Mouse (Mus musculus) hindbrain, embryonic 11.5 days (tissue): ENCODE results near the gene Vps51. TPM values are rescaled to one million over a fixed set of nuclear protein-coding genes. Genes with fewer than 3 reads are reported as not detected.

ENCODE experiments used
- ATAC-seq: fragments of 200-750 bp; cut with Nextera tagmentation; 2 replicates; pipeline ENCODE4 v1.8.0; 2017; ENCODE audit warnings: mild to moderate bottlenecking, moderate TSS enrichment, moderate library complexity; ENCODE audit not compliant: low FRiP score
- DNase-seq: peaks from one replicate; pipeline ENCODE4 v3.0.0-alpha.2; 2015; ENCODE audit warnings: low spot score
- H3K27ac ChIP-seq: fragments of 300-500 bp; sonication (generic); 2 replicates; pipeline ENCODE4 v1.5.1; 2014; ENCODE audit warnings: mild to moderate bottlenecking, low read depth, low read length
- H3K27me3 ChIP-seq: fragments of 300-500 bp; sonication (generic); 2 replicates; pipeline ENCODE4 v1.6.1; 2014; ENCODE audit warnings: mild to moderate bottlenecking, low read length, moderate library complexity, mixed read lengths; ENCODE audit not compliant: control insufficient read depth, insufficient read depth
- H3K36me3 ChIP-seq: fragments of 300-500 bp; sonication (generic); 2 replicates; pipeline ENCODE4 v1.6.1; 2014; ENCODE audit warnings: mild to moderate bottlenecking, low read length, moderate library complexity, mixed read lengths; ENCODE audit not compliant: control insufficient read depth, insufficient read depth
- H3K4me1 ChIP-seq: fragments of 300-500 bp; sonication (generic); replicated peaks from 2 replicates; pipeline ENCODE4 v1.6.1; 2014; ENCODE audit warnings: low read length, mixed read lengths; ENCODE audit not compliant: control insufficient read depth, insufficient read depth
- H3K4me2 ChIP-seq: fragments of 300-500 bp; sonication (generic); replicated peaks from 2 replicates; pipeline ENCODE4 v1.6.1; 2014; ENCODE audit warnings: mild to moderate bottlenecking, low read depth, low read length
- H3K4me3 ChIP-seq: fragments of 300-500 bp; sonication (generic); 2 replicates; pipeline ENCODE4 v1.5.1; 2014; ENCODE audit warnings: low read depth, low read length
- H3K9ac ChIP-seq: fragments of 300-500 bp; sonication (generic); 2 replicates; pipeline ENCODE4 v1.6.1; 2014; ENCODE audit warnings: low read depth, low read length
- H3K9me3 ChIP-seq: fragments of 300-500 bp; sonication (generic); 2 replicates; pipeline ENCODE4 v1.6.1; 2016; ENCODE audit warnings: low read length; ENCODE audit not compliant: control insufficient read depth
- WGBS: fragments of 180-500 bp; shearing (Covaris S2); extraction: QIAGEN DNeasy Blood & Tissue Kit; methylation state at CpG from one replicate; pipeline ENCODE4 v1.1.7; 2014; 5-methylcytosine and 5-hydroxymethylcytosine counted together
- polyA plus RNA-seq: library from polyadenylated mRNA; unstranded; fragments of >200 nt; fragmentation: Nextera tagmentation; extraction: Ambion mirVana; gene quantifications from 2 replicates; pipeline ENCODE4 v1.2.1, GENCODE M21; 2014

The Vps51 gene
- polyA plus RNA-seq, 1 experiment from 2014 or later, result 47.4 TPM

DNA sequence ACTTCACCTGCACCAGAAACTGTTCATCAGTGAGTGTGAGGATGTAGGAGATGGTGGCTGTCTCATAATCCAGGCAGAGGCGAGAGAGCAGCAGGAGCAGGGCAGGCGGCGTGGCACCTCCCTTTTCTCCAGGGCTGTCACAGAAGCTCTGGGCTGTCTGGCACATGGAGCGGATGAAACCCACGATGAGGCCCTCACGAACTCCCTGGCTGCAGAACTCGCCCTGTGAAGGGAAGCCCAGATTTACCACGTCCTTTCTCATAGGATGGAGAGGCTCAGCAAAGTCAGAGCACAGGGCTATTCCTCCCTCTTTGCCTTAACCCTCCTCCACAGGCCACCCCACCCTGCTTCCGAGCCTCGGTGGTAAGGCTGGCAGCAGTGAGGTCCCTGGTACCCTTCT, 7.2 kb downstream of the Vps51 start:
- 97% methylated on average over 10 of the region's 10 CpGs for WGBS
- Histone ChIP-seq H3K27me3 (no peaks in the 10 kb centered on the region), H3K27ac (no peak overlapping the region), H3K9ac (no peak overlapping the region), H3K36me3 (0 out of 2 replicates have a peak, but pooled peaks cover 5% of the 10 kb centered on the region), H3K4me3 (no peak overlapping the region), H3K4me1 (peaks cover 7% of the 10 kb centered on the region), H3K4me2 (no peak overlapping the region), H3K9me3 (no peaks in the 10 kb centered on the region)
- DNase-seq, result no peak
- ATAC-seq, result no peak

DNA sequence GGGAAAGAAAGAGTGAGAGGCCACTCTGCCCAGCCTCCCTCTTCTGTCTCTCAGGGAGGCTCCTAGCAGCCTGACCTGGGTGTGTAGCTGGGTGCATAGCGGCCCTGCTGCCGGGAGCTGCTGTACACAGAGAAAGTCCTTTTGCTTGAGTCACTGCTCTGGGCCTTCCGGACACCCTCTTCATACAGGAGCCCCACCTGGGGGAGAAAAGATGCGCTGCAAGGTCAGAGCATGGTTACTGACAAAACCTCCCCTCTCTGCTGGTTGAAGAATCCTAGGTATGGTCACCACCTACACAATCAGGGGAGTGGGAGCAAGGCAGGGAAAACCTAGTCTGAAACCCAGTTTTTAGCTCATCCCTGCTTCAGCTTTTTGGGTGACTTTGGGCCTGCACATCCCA, 8.1 kb downstream of the Vps51 start:
- Histone ChIP-seq H3K4me3 (no peak overlapping the region), H3K36me3 (0 out of 2 replicates have a peak, but pooled peaks cover 5% of the 10 kb centered on the region), H3K27ac (no peak overlapping the region), H3K9me3 (no peaks in the 10 kb centered on the region), H3K9ac (no peak overlapping the region), H3K4me1 (peaks cover 7% of the 10 kb centered on the region), H3K27me3 (no peaks in the 10 kb centered on the region), H3K4me2 (no peak overlapping the region)
- 78% methylated on average over 4 of the region's 4 CpGs for WGBS
- DNase-seq (no peak), ATAC-seq (no peak)

DNA sequence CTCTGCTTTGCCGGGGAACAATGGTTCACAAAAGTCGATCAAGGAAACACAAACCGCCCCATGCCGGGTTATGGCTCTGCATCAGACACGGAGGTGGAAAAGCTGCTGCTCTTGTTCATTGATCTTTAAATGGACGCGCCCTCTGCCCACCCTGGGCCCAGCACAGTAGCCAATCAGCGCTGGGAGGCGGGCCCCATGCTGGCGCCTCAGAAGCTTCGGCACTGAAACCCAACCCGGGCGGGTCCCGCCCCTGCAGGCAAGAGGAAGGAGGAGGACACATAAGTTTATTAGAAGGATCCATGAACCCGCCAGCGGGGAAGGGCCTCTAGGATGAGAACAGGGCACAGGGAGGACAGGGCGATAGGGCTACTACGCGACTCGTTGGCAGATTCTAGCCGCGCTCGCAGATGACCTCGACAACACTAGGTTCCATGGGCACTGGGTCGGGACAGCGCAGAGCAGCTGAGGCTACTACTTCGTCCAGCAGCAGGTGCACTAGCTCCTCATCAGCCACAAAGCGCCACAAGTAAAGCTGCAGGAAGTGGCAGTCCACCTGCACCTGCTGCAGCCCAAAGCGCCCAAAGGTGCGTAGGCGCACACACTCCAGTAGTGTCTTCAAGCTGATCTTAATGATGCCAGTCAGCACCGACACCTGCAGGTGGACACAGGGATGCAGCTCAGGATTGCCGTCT, 9.2 kb downstream of the Vps51 start, which contains the start of gene Tm7sf2:
Tm7sf2 (minus strand) TSS at position 650 of the 692 bp plus-strand sequence.
- H3K4me1 ChIP-seq, result peaks cover 7% of the 10 kb centered on the region
- peak within 1 kb of the TSS; percentile 76 for H3K9ac ChIP-seq
- peak within 1 kb of the TSS; percentile 82 for H3K27ac ChIP-seq
- no peaks in the 10 kb centered on the region for H3K9me3 ChIP-seq
- WGBS, result 10% methylated on average over 33 of the region's 33 CpGs
- ATAC-seq (peak; percentile 90), DNase-seq (peak; percentile 89)
- H3K4me2 ChIP-seq, result peak within 1 kb of the TSS; percentile 94
- H3K27me3 ChIP-seq, result no peaks in the 10 kb centered on the region
- H3K36me3 ChIP-seq, result 0 out of 2 replicates have a peak, but pooled peaks cover 5% of the 10 kb centered on the region
- peak within 1 kb of the TSS; percentile 56 for H3K4me3 ChIP-seq

DNA sequence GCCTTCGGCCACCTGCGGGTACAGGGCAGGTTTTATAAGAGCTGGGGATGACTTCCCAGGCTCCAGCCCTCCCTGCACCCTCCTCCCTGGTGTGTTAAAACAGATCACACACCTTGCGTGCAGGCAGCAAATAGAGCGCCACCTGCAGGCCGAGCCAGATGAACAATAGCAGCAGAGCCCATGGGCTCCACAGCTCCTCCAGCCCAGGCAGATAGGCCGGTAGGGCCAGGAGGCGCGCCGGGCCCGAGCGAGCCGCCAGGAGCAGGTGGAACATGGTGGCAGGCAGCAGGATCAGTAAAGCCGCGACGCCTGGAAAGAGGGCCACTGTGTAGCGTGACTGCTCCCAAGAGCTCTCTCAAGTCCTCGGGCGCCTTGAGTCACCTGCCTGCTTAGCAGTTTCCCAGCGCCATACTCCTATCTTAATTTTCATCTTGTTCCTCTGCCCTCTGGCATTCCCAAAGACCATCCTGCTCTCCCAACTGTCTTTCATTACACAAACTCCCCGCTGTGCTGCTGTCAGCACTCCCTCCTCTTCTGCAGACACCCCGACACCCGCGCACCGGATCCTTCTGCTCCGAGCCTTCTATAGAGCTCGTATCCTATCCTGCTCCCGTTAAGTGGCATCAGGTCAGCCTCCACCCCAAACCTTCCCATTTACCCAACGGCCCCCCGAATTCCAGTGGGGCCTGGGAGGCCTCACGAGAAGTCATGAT, 9.9 kb downstream of the Vps51 start:
- peak; percentile 91 for DNase-seq
- Histone ChIP-seq H3K36me3 (0 out of 2 replicates have a peak, but pooled peaks cover 5% of the 10 kb centered on the region), H3K4me2 (peak overlapping the region; percentile 94), H3K27ac (peak overlapping the region; percentile 82), H3K27me3 (no peaks in the 10 kb centered on the region), H3K9me3 (no peaks in the 10 kb centered on the region), H3K4me1 (peaks cover 9% of the 10 kb centered on the region), H3K4me3 (peak overlapping the region; percentile 56), H3K9ac (peak overlapping the region; percentile 76)
- WGBS, result 1% methylated on average over 30 of the region's 30 CpGs
- ATAC-seq, result peak; percentile 77

DNA sequence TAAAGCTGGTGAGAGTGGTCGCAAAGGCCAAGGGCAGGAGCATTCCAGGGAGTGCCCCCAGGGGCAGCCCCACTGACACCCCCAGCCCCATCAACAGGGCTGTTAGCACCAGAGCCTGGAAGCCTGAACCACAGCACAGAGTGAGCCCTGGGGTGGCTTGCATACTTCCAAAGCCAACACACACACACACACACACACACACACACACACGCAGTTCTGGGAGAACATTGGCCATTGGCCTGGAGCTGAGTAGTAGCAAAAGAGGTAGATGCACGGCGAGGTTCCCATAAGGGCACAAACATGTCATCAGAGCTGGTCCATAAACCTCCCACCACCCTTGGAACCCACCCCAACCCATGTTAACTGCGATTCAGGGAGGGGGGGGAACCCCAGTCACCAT, 10.5 kb downstream of the Vps51 start:
- peaks cover 12% of the 10 kb centered on the region for H3K4me1 ChIP-seq
- H3K4me2 ChIP-seq, result peak overlapping the region; percentile 94
- H3K27me3 ChIP-seq, result no peaks in the 10 kb centered on the region
- peak overlapping the region; percentile 76 for H3K9ac ChIP-seq
- H3K9me3 ChIP-seq, result no peaks in the 10 kb centered on the region
- WGBS, result 35% methylated on average over 5 of the region's 5 CpGs
- peak overlapping the region; percentile 56 for H3K4me3 ChIP-seq
- DNase-seq, result no peak
- H3K36me3 ChIP-seq, result 0 out of 2 replicates have a peak, but pooled peaks cover 5% of the 10 kb centered on the region
- H3K27ac ChIP-seq, result peak overlapping the region; percentile 82; the same call in 1 of the 2 replicates
- no peak for ATAC-seq

DNA sequence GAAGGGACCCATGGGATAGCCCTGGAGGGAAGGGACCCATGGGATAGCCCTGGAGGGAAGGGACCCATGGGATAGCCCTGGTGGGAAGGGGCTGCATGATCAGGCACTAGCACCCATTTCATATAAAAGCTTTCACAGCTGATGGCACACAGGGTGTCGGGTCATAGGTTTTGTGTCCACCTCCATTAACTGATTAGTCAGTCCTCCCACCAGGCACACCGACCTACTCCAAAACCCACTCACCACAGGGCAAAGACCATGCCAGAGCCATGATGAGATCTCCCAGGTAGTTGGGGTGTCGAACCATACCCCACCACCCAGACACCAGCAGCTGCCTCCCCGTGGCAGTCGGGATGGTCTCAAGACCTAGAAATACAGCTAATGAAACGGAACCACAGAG, 13.9 kb downstream of the Vps51 start:
- peaks cover 3% of the 10 kb centered on the region for H3K36me3 ChIP-seq
- no peaks in the 10 kb centered on the region for H3K9me3 ChIP-seq
- H3K27ac ChIP-seq, result no peak overlapping the region
- no peak for DNase-seq
- no peaks in the 10 kb centered on the region for H3K27me3 ChIP-seq
- H3K4me3 ChIP-seq, result no peak overlapping the region
- H3K4me2 ChIP-seq, result no peak overlapping the region
- H3K9ac ChIP-seq, result no peak overlapping the region
- 97% methylated on average over 6 of the region's 6 CpGs for WGBS
- no peak for ATAC-seq
- H3K4me1 ChIP-seq, result peaks cover 14% of the 10 kb centered on the region

DNA sequence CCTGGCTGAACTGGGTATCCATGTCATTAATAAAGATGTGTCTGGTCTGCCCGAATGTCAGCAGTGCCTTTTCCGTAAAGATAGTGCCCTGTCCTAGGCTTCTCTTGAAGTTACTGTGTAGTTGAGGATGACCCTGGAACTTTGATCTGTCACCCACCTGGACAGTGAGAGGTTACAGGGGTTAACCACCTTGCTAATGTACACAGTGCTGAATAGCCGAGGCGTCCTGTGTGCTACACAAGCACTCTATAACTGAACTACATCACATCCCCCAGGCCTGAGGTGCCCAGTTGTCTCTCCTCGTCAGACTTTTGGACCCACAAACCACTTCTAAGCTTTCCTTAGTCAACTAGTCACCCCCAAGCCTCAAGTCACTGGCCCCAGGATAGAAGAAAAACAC, 14.6 kb downstream of the Vps51 start:
- 69% methylated on average over 5 of the region's 5 CpGs for WGBS
- H3K4me3 ChIP-seq, result peak overlapping the region; percentile 91
- H3K36me3 ChIP-seq, result peaks cover 3% of the 10 kb centered on the region
- H3K9me3 ChIP-seq, result no peaks in the 10 kb centered on the region
- no peak overlapping the region for H3K27ac ChIP-seq
- DNase-seq (no peak), ATAC-seq (no peak)
- peaks cover 12% of the 10 kb centered on the region for H3K4me1 ChIP-seq
- peak overlapping the region; percentile 97 for H3K9ac ChIP-seq
- no peaks in the 10 kb centered on the region for H3K27me3 ChIP-seq
- H3K4me2 ChIP-seq, result peak overlapping the region; percentile 95

DNA sequence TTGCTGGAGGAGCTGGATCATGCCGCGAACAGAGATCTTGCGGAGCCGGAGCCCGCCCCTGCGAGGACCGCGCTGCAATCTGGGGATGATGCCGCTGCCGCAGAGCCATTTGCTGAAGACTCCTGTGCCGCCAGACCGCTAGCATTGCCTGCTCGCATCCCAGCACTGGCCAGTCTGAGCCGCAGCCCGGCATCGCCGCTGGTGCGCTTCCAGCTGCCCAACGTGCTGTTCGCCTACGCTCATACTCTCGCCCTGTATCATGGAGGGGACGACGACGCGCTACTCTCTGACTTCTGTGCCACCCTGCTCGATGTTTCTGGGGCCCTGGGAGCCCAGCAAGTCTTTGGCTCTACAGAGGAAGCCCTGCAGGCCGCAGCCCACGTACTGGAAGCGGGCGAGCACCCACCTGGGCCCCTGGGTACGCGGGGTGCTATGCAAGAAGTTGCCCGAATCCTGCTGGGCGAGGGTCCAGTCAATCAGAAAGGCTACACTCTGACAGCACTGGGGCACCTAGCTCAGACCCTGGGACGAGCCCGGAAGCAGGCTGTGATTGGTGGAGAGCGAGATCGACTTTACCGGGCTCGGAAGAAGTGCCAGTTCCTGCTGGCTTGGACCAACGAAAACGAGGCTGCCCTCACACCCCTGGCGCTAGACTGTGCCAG, 15.3 kb downstream of the Vps51 start:
- Histone ChIP-seq H3K36me3 (peaks cover 3% of the 10 kb centered on the region), H3K27ac (peak overlapping the region; percentile 92), H3K9me3 (no peaks in the 10 kb centered on the region), H3K4me1 (peaks cover 11% of the 10 kb centered on the region), H3K9ac (peak overlapping the region; percentile 97), H3K4me2 (peak overlapping the region; percentile 95), H3K27me3 (no peaks in the 10 kb centered on the region), H3K4me3 (peak overlapping the region; percentile 91)
- DNase-seq (peak; percentile 50), ATAC-seq (no peak)
- WGBS, result 2% methylated on average over 44 of the region's 44 CpGs
